Mouse (Mus musculus) hindbrain, embryonic 16.5 days (tissue): ENCODE measurements around the gene Rps27rt. TPM values are rescaled to one million over a fixed set of nuclear protein-coding genes. Genes with fewer than 3 reads are reported as not detected.
A peak's percentile ranks its signal among the peaks of the same experiment; 100 is the strongest.

Experiments used
- ATAC-seq: fragments of 200-750 bp; cut with Nextera tagmentation; 2 replicates; pipeline ENCODE4 v1.8.0; 2017; ENCODE audit warnings: moderate TSS enrichment, moderate library complexity
- H3K27ac ChIP-seq: fragments of 300-500 bp; sonication (generic); 2 replicates; pipeline ENCODE4 v1.5.1; 2014; ENCODE audit warnings: low read depth, mild to moderate bottlenecking, control low read depth, low read length, moderate library complexity
- H3K27me3 ChIP-seq: fragments of 300-500 bp; sonication (generic); replicated peaks from 2 replicates; pipeline ENCODE4 v1.6.1; 2014; ENCODE audit warnings: low read length; ENCODE audit not compliant: control insufficient read depth, insufficient read depth
- H3K36me3 ChIP-seq: fragments of 300-500 bp; sonication (generic); 2 replicates; pipeline ENCODE4 v1.6.1; 2014; ENCODE audit warnings: mild to moderate bottlenecking, low read length, moderate library complexity, mixed read lengths; ENCODE audit not compliant: control insufficient read depth, insufficient read depth
- H3K4me1 ChIP-seq: fragments of 300-500 bp; sonication (generic); 2 replicates; pipeline ENCODE4 v1.6.1; 2014; ENCODE audit warnings: low read depth, low read length; ENCODE audit not compliant: control insufficient read depth, insufficient read depth
- H3K4me2 ChIP-seq: fragments of 300-500 bp; sonication (generic); 2 replicates; pipeline ENCODE4 v1.6.1; 2014; ENCODE audit warnings: mild to moderate bottlenecking, low read length, control low read depth, moderate library complexity
- H3K4me3 ChIP-seq: fragments of 300-500 bp; sonication (generic); 2 replicates; pipeline ENCODE4 v1.5.1; 2014; ENCODE audit warnings: mild to moderate bottlenecking, low read length, control low read depth, moderate library complexity
- H3K9ac ChIP-seq: fragments of 300-500 bp; sonication (generic); 2 replicates; pipeline ENCODE4 v1.6.1; 2014; ENCODE audit warnings: low read depth, mild to moderate bottlenecking, control low read depth, low read length, moderate library complexity
- H3K9me3 ChIP-seq: fragments of 300-500 bp; sonication (generic); 2 replicates; pipeline ENCODE4 v1.6.1; 2014; ENCODE audit warnings: mild to moderate bottlenecking, low read length, moderate library complexity; ENCODE audit not compliant: control insufficient read depth
- WGBS: fragments of 180-500 bp; shearing (Covaris S2); extraction: QIAGEN DNeasy Blood & Tissue Kit; methylation state at CpG from one replicate; pipeline ENCODE4 v1.1.7; 2014; 5-methylcytosine and 5-hydroxymethylcytosine counted together
- polyA plus RNA-seq: library from polyadenylated mRNA; unstranded; fragments of >200 nt; fragmentation: Nextera tagmentation; extraction: Ambion mirVana; gene quantifications from 2 replicates; pipeline ENCODE4 v1.2.1, GENCODE M21; 2015

Gene Rps27rt
- polyA plus RNA-seq, 1 experiment from 2014 or later, result 196 TPM

DNA sequence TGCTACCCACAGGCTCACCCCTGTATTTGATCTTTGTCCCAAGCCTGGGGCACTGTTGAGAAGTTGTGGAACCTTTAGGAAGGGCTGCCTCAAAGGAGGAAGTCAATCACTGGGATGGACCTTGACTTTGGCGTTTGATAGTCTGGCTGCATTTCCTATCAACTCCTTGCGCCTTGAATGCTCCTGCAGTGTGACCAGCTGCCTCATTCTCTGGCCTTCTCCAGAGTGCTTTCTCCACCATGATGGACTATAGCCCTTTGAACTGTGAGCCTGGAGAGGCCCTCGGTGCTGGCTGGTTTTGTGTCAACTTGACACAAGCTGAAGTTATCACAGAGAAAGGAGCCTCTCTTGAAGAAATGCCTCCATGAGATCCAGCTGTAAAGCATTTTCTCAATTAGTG, 37.9 kb downstream of the Rps27rt start:
- Histone ChIP-seq H3K4me3 (no peak overlapping the region), H3K4me2 (no peak overlapping the region), H3K9me3 (0 out of 2 replicates have a peak, but pooled peaks cover 3% of the 10 kb centered on the region), H3K27me3 (no peaks in the 10 kb centered on the region), H3K27ac (no peak overlapping the region), H3K36me3 (no peaks in the 10 kb centered on the region), H3K4me1 (no peaks in the 10 kb centered on the region), H3K9ac (no peak overlapping the region)
- 91% methylated on average over 3 of the region's 3 CpGs for WGBS
- no peak for ATAC-seq

DNA sequence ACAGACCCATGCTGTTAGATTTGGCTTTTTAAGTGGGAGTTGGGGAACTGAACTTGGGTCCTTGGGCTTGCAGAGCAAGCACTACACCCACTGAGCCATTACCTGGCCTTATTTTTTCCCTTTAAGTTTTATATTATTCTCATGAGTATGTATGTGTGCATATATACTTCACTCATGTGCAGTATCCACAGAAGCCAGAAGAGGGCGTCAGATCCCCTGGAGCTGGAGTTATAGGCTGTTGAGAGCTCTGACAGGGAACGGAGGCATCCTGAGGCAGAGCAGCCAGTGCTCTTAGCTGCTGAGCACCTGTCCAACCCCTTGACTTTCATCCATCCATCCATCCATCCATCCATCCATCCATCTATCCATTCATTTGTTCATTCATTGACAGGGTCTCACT, 45.9 kb downstream of the Rps27rt start:
- H3K9me3 ChIP-seq, result 0 out of 2 replicates have a peak, but pooled peaks cover under 1% of the 10 kb centered on the region
- H3K36me3 ChIP-seq, result no peaks in the 10 kb centered on the region
- H3K4me2 ChIP-seq, result no peak overlapping the region
- H3K4me3 ChIP-seq, result no peak overlapping the region
- no peak overlapping the region for H3K9ac ChIP-seq
- H3K27ac ChIP-seq, result no peak overlapping the region
- no peak for ATAC-seq
- peaks cover 6% of the 10 kb centered on the region for H3K4me1 ChIP-seq
- WGBS, result 76% methylated on average over 2 of the region's 2 CpGs
- no peaks in the 10 kb centered on the region for H3K27me3 ChIP-seq

DNA sequence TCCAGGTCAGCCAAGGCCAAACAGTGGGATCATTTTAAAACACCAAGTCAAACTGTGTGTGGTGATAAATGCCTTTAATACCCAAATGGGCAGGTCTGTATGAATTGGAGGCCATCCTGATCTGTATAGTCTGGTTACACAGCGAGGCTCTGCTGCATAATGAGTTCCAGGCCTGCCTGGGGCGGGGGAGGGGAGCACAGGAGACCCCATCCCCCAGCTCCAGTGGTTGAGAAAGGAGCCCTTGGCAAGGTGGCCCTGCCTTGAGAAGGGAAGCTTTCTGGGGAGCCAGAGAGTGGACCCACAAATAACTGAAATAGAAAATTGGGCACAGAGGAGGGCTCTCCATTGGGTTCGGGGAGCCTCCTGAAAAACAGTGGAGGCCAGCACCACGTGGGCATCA, 47.2 kb downstream of the Rps27rt start:
- Histone ChIP-seq H3K27ac (no peak overlapping the region), H3K4me2 (no peak overlapping the region), H3K4me1 (peaks cover 6% of the 10 kb centered on the region), H3K36me3 (no peaks in the 10 kb centered on the region), H3K9ac (no peak overlapping the region), H3K4me3 (no peak overlapping the region), H3K9me3 (no peaks in the 10 kb centered on the region), H3K27me3 (no peaks in the 10 kb centered on the region)
- 84% methylated on average over 4 of the region's 4 CpGs for WGBS
- no peak for ATAC-seq

DNA sequence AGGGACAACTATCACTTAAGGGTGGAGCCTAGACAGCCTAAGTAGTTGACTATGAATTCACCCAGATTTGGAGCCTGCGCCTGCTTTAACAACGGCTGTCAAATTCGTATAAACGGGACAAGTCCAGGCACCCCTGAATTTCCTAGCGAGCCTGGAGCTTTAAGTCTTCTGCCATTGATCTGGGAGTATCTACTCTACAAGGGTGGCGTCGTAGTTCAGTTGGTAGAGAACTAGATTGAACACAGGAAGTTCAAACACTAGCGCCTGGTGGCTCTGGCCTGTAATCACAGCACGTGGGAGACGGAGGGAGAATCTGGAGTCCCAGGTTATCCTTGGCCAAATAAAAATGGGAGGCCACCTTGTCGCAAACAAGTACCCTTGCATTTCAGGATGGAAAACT, 48.3 kb downstream of the Rps27rt start:
- no peak for ATAC-seq
- H3K27me3 ChIP-seq, result no peaks in the 10 kb centered on the region
- no peaks in the 10 kb centered on the region for H3K9me3 ChIP-seq
- 70% methylated on average over 11 of the region's 11 CpGs for WGBS
- no peak overlapping the region for H3K9ac ChIP-seq
- peaks cover 6% of the 10 kb centered on the region for H3K4me1 ChIP-seq
- H3K4me2 ChIP-seq, result peak overlapping the region; percentile 82
- H3K36me3 ChIP-seq, result no peaks in the 10 kb centered on the region
- no peak overlapping the region for H3K27ac ChIP-seq
- peak overlapping the region; percentile 83 for H3K4me3 ChIP-seq

DNA sequence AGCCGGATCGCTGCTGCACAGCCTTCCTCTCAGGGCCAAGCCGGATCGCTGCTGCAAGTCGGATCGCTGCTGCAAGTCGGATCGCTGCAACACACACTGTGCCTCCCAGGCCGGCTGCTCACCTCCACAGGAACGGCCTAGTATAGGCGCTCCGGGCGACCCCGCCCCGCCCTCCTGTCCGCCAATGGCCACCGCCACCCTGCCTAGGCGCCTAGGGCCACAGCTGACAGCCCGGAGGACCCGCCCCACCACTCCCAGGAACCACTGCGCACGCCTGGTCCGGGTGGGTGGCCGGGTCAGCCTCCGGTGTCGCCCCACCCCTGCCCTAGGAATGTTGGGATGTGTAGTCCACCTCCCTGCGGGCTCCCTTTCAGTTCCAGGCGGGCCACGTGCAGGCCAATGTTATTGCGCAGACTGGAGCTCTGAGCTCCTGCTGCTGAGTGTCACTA, 48.8 kb downstream of the Rps27rt start, which contains the start of gene Gpd1l:
Gpd1l (minus strand) TSS at position 265 of the 449 bp plus-strand sequence.
- Histone ChIP-seq H3K36me3 (no peaks in the 10 kb centered on the region), H3K4me3 (peak within 1 kb of the TSS; percentile 83), H3K27ac (peak within 1 kb of the TSS; percentile 72), H3K4me2 (peak within 1 kb of the TSS; percentile 82), H3K4me1 (peaks cover 6% of the 10 kb centered on the region), H3K9ac (peak within 1 kb of the TSS; percentile 88), H3K27me3 (no peaks in the 10 kb centered on the region), H3K9me3 (no peaks in the 10 kb centered on the region)
- ATAC-seq, result peak; percentile 98
- WGBS, result under 1% methylated on average over 28 of the region's 30 CpGs

DNA sequence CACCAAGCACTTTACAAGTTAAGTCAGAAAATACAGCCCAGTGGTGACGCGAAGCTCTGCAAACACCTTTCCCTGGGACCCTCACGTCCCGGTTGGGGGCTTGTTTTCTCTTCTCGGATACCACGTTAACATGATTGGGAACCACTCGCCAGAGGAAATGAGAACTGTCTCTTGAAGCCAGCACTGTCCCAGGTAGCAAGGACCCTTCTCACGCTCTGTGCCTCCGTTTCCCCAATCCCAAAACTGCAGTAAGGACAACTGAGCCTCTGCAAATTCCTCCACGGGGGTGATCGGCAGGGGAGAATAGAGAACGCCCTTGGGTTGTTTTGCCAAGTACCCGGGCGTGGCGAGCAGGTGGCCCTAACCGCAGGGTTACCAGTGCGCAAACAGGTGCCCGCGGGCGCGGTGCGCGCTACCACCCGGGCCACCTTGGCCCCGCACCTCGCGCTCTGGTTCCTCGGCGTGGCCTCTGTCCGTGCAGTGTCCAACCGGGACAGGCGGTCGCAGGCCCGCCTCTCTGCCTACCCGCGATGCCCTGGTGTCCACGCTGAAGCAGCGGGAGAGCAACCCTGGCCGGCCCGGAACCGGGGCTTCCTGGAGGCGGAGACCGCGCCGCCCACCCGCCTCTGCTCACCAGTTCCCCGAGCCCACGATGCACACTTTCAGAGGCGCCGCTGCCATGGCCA, 49.4 kb downstream of the Rps27rt start:
- H3K36me3 ChIP-seq, result no peaks in the 10 kb centered on the region
- under 1% methylated on average over 50 of the region's 50 CpGs for WGBS
- H3K9ac ChIP-seq, result peak overlapping the region; percentile 88
- peak overlapping the region; percentile 82 for H3K4me2 ChIP-seq
- H3K27me3 ChIP-seq, result no peaks in the 10 kb centered on the region
- peak; percentile 43; the same call in 1 of the 2 replicates for ATAC-seq
- no peaks in the 10 kb centered on the region for H3K9me3 ChIP-seq
- H3K4me3 ChIP-seq, result peak overlapping the region; percentile 83
- H3K27ac ChIP-seq, result peak overlapping the region; percentile 72
- peaks cover 6% of the 10 kb centered on the region for H3K4me1 ChIP-seq

DNA sequence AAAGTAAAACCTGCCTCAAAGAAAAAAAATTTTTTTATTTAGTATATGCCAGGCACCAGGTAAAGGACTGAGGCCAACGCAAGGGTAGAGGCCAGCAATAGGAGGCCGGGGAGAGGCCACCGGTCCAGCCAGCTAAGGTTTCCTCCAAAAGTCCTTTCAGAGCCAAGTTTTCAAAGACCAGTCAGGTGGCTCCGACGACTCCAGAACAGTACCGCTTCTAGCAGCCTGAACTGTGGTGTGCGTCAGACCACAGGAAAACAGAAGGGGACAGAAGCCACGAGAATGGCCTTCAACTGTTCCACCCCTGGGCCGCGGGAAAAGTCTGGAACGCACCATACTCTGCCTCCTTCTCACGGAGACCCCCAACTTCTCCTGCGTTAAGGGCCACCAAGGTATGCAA, 49.9 kb downstream of the Rps27rt start:
- peak overlapping the region; percentile 82 for H3K4me2 ChIP-seq
- H3K36me3 ChIP-seq, result no peaks in the 10 kb centered on the region
- H3K27me3 ChIP-seq, result no peaks in the 10 kb centered on the region
- peak overlapping the region; percentile 88 for H3K9ac ChIP-seq
- no peaks in the 10 kb centered on the region for H3K9me3 ChIP-seq
- no peak overlapping the region for H3K27ac ChIP-seq
- H3K4me1 ChIP-seq, result peaks cover 6% of the 10 kb centered on the region
- 20% methylated on average over 13 of the region's 13 CpGs for WGBS
- peak overlapping the region; percentile 83 for H3K4me3 ChIP-seq
- ATAC-seq, result no peak

Other genes starting within 250 kb of the Rps27rt start
- gene Cmtm7, start 200.9 kb downstream of the Rps27rt start, polyA plus RNA-seq, result 9.5 and 13.8 TPM in 2 replicates
- gene Cmtm8, start 138.6 kb downstream of the Rps27rt start, polyA plus RNA-seq, result 6.8 and 10.3 TPM in 2 replicates
- gene Gpd1l, start 48.8 kb downstream of the Rps27rt start, polyA plus RNA-seq, result 41.4 and 43.0 TPM in 2 replicates
- gene Osbpl10, start 4.2 kb downstream of the Rps27rt start, polyA plus RNA-seq, result 3.2 and 3.5 TPM in 2 replicates